Mouse (Mus musculus) heart, embryonic 16.5 days (tissue): ENCODE data around the gene Uggt1. TPM values are rescaled to one million over a fixed set of nuclear protein-coding genes. Genes with fewer than 3 reads are reported as not detected.

Source experiments
- microRNA-seq: library from miRNA; unstranded; fragments of <30 nt; microRNA quantifications from one replicate; pipeline ENCODE4, GENCODE M21; 2017
- polyA plus RNA-seq: library from polyadenylated mRNA; unstranded; fragments of >200 nt; fragmentation: Nextera tagmentation; extraction: Ambion mirVana; gene quantifications from 2 replicates; pipeline ENCODE4 v1.2.1, GENCODE M21; 2015

Uggt1 gene
- polyA plus RNA-seq, 1 experiment from 2014 or later, result 35.9 TPM

Small RNAs within 50 kb of the gene (microRNA-seq; reads per million reads assigned to microRNA genes)
- not detected for gene Mir6897

Other genes starting within 250 kb of the Uggt1 start
- 3.2 and 3.8 TPM in 2 replicates for gene Hs6st1, start 176.3 kb downstream of the Uggt1 start, polyA plus RNA-seq
- gene Neurl3, start 30.0 kb upstream of the Uggt1 start, polyA plus RNA-seq, result 4.7 and 5.3 TPM in 2 replicates
- 14.2 and 17.1 TPM in 2 replicates for gene Arid5a, start 63.0 kb upstream of the Uggt1 start, polyA plus RNA-seq
- gene Kansl3, start 124.5 kb upstream of the Uggt1 start, polyA plus RNA-seq, result 43.6 and 46.2 TPM in 2 replicates
- gene Fer1l5, start 127.6 kb upstream of the Uggt1 start, polyA plus RNA-seq, result 1.0 and 1.2 TPM in 2 replicates
- gene Lman2l, start 200.6 kb upstream of the Uggt1 start, polyA plus RNA-seq, result 47.3 and 50.1 TPM in 2 replicates
- gene Cnnm4, start 226.9 kb upstream of the Uggt1 start, polyA plus RNA-seq, result 6.6 and 6.9 TPM in 2 replicates